Mouse (Mus musculus) kidney, postnatal 4 days (tissue): ENCODE results near the gene Slc16a11.
A peak's percentile ranks its signal among the peaks of the same experiment; 100 is the strongest.
"Not testable (repeated sequence)": the region's sequence is repeated elsewhere in the genome, so short reads cannot be mapped to it uniquely, and the experiment has no call there.

Source experiments
- DNase-seq, 2 experiments: peaks; one replicate each; pipeline ENCODE4 v3.0.0; 2021; ENCODE audit warnings: mixed read lengths in 2 of 2

The Slc16a11 gene

DNA sequence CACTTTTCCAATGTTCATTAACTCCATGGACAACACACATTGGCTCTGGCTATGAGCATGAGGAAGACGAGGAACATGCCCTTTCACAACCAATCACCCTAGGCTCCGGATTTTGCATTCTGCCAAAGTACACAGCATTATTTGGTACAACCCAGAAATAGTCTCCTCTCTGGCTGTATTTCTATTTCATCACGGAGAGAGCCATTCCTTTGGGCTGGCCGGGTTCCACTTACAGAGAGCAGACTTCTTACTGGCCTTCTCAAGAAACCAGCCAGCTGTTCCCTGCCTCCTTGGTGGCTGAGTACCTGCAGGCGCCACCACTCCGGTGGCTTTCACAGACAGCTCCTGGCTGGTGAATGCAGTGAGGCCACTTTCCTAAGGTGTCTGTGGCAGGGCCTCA is at the start of gene Slc16a11:
Slc16a11 (plus strand) TSS at position 330 of the 400 bp plus-strand sequence.
- DNase-seq = peak; percentile 35 to 43

DNA sequence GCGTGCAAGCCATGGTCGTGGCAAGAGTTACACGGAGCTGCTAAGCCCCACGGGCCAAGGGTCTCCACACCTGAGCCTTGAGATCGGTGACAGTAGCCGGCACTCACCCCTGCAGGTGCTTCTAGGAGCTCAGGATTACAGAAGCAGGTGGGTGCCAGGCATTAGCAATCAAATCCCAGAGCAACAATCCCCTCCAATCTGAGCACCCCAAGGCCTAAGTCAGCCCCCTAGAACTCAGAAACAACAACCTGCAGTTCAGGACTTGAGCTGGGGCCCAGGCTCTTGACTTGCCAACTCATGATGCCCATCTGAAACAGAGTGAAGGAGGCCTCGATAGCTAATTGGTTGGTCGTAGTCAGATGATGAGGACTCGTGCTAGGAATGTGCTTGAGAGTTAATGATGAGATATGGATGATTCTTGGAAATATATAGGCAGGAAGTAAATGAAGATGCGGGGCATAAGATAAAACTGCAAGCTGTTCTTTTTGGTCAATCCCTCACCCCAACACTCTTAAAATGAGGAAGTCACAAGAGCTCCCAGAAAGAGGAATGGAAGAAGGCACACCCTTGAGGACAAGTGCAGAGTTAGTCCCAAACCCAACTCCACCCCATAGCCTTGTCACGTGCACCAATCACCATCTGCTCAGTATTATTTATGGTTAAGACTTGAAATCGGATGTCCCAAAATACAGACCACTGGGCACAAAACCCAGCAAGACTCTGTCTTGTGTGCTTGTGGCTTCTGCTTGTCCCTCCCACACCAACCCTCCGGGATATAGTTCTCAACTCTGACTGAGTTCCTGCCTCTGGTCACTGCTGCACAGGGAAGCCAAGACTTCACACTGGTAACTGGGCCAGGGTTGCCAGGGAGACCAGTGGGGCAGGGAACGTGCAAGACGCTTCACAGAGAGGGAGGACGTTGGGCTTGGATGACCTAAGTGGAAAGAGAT is 46.3 kb upstream of the Slc16a11 start:
- DNase-seq = no peak

DNA sequence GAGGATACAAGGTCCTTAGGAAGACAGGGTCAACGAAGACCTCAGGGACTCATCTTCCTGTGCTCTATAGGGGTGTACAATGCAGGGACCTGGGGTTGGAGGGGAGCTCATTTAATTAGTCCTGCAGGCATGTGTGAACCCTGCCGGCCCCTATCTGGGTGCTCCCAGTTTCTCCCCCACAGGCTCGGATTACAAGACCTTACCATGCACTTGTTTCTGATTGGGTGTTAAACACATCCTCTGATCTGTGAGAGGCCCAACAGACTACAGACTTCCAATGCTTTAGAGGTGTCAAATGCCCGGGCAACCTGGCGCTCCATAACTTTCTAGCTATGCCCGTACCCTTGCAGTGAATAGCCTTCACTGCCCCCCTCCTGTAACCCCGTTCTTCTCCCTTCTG is 44.4 kb upstream of the Slc16a11 start:
- no peak for DNase-seq

DNA sequence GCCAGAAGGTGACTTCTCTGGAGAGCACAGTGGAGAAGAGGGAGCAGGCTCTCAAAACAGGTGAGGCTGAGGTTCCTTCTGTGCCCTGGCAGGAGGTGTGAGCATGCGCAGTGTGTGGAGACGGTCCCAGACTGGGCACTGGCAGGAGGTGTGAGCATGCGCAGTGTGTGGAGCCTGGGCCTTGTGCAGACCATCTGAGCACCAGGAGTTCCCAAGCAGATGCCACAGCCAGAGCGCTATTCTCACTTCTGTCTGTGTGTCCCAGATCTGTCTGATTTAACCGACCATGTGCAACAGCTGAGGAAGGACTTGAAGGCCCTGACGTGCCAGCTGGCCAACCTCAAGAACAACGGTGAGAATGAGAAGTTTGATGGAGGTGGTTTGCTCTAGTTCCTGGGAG is 43.1 kb upstream of the Slc16a11 start:
- not testable (repeated sequence) for DNase-seq

DNA sequence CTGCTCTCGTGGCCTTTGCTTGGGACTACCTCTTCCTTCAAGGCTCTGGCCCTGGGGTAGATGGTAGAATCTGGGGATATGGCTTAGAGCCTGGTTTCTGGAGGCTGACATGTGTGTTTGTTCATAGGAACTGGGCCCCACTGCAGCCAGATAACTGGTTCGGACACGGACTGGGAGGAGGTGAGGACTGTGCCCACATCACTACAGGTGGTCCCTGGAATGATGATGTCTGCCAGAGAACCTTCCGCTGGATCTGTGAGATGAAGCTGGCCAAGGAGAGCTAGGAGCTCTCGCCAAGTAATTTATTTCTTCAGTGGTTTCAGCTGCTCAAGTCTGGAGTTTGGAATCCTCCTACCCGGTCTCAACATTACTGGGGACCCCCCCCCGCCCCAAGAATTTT is 42.3 kb upstream of the Slc16a11 start:
- DNase-seq = no peak

DNA sequence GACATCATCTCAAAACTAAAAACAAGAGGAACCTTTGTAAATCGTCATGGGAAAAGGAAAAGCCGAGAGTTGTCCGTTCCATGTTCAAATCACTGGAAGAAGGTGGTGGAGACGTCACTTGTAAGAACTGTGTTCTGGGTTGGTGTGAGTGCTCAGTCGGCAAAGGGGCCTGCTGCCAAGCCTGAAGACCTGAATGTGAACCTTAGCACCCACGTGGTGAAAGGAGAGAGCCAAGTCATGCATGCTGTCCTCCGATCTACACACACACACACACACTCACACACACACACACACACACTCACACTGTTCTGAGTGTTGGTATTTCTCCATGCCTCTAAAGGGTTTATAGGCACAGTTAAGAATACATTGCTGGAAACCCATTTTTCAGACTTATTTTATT is 41.4 kb upstream of the Slc16a11 start:
- DNase-seq = peak; percentile 12 to 32

DNA sequence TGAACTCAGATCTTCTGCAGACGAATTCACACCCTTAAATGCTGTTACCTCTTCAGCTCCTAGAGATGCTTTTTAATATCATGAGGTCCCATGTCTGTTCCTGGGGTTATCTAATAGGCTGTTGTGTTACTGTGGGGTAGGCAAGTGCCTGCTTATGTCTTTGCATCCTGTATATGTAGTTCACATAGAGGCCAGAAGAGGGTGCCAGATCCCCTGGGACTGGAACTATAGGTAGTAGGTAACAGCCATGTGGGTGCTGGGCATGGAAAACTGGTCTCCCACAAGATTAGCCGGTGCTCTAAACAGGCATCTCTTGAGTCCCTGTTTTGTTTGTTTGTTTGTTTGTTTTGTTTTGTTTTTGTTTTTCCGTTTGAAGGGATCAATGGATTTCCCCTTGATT is 40.7 kb upstream of the Slc16a11 start:
- DNase-seq = peak; percentile 19 to 25

DNA sequence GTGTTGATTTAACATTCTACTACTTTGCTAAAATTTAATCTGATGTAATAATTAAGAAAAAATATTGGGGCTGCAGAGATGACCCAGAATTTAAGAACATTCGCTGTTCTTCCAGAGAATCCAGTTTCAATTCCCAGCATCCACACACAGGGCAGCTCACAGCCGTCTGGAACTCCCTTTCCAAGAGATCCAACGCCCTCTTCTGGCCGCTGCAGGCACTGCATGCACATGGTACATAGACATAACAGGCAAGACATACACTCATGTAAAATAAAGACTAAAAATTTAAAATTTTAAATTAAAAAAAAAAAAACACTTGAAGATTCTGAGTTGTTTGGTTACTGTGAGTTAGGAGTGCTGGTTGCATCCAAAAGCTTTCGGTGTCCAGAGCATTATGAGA is 40.3 kb upstream of the Slc16a11 start:
- peak; percentile 13 to 34 for DNase-seq

DNA sequence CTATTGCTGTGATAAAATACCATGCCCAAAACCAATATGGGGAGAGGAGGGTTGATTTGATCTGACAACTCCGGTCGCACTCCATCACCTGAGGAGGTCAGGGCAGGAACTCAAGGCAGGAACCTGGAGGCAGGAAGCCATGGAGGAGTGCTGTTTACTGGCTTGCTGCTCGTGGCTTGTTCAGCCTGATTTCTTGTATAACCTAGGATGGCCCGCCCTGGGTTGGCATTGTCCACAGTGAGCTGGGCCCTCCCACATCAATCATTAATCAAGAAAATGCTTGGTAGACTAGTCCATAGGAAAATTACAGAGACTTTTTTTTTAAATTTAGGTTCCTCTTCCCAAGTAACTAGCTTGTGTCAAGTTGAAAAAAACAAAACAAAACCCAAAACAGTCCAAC is 38.1 kb upstream of the Slc16a11 start:
- DNase-seq = peak in 1 of 2 experiments; percentile 11

DNA sequence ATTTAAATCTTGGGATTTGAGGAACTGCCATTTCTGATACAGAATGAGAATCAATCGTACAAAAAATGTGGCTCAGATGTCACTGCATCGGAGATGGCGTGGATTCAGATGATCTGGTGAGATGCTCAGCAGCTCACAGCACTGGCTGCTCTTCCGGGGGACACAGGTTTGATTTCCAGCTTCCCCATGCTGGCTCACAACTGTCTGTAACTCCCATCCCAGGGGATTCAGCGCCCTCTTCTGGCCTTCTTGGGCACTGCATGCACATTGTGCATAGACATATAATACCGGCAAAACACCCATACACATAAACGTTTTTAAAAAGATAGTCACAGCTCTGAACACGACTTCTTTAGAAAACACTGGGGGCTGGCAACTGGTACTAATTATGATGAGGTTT is 34.9 kb upstream of the Slc16a11 start:
- peak; percentile 39 to 45 for DNase-seq

DNA sequence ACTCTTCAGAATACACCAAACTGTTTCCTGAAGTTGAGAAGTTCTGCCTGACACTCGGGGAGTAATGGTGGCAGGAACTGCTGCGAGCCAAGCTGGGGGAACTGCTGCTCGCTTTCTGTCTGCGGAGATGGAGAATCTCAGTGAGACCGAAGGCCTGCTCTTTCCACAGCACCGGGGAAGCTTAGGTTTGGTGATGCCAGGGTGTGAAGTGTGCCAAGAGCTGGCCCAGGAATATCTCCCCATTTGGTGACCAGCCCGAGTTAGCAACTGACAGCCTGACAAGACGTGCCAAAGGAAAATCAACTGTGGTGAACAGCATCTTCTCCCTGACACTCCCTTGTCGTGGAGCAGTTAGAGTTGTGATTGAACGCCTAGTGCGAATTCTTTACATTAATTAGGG is 34.2 kb upstream of the Slc16a11 start:
- DNase-seq = no peak

DNA sequence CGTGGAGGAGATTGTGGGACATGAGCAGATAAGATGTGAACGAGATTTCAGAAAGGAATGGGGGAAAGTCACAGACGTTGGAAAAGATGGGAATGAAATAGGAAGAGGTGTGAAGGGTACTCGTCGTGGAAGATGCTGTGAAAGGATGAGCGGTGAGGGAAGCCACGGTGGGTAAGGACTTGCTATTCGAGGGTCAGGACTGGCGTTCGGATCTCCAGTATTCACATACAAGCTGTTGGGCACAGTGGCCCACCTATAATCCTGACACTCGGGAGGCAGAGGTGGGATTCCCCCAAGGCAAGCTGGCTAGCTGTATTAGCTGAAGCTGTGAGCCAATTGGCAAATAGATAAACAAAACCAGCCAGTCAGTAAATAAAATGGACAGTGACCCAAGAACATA is 33.8 kb upstream of the Slc16a11 start:
- DNase-seq = no peak

DNA sequence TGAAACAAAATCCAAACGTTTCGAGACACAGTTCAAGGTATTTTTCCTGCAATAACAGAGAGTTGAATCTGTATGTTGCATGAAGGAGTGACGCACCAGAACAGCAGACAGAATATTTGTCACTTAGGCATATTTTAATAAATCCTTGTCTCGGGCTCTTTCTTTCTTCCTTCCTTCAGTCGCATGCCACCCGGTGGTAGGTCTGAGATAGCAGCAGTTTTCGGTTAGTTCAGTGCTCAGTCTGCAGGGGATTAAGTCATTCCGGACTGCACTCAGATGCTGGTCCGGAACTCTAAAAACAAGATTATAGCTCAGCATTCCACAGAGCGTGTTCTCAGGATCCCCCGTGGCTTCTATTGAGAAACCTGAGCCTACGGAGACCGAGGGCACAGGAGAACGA is 33.2 kb upstream of the Slc16a11 start:
- peak; percentile 55 to 57 for DNase-seq

DNA sequence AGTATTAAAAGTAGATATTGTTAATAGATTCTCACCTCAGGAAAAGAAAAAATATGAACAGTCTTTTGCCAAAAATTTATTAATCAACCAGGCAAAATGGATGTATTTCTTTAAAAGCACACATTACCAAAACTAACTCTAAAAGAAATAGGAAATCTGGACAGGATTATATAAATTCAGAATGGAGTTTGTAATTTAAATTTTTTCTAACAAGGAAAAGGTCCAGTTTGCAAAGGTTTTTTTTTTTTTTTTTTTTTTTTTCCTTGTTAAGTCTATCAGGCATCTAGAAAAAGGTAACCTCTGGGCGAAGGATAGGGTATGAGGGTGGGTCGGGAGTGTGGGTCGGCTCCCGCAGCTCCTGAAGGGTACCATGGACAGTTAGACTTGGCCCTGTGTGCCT is 32.1 kb upstream of the Slc16a11 start:
- DNase-seq = no peak

DNA sequence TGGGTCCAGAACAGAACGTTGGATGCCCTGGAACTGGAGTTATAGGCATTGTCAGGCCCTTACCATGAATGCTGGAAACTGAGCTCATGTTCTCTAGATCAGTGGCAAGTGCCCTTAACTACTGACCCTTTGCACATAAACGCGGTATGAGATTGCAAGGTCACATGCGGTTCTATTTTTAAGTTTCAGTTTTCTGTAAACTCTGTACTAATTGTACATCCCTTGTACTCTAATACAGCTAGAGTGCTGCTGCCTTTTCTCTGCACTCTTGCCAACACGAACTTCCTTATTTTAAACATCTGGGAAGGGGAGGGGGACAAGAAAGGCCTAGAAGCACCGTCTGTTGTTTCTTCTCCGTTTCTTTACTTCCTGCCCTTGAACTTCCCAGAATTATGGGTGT is 27.4 kb upstream of the Slc16a11 start:
- DNase-seq = no peak

DNA sequence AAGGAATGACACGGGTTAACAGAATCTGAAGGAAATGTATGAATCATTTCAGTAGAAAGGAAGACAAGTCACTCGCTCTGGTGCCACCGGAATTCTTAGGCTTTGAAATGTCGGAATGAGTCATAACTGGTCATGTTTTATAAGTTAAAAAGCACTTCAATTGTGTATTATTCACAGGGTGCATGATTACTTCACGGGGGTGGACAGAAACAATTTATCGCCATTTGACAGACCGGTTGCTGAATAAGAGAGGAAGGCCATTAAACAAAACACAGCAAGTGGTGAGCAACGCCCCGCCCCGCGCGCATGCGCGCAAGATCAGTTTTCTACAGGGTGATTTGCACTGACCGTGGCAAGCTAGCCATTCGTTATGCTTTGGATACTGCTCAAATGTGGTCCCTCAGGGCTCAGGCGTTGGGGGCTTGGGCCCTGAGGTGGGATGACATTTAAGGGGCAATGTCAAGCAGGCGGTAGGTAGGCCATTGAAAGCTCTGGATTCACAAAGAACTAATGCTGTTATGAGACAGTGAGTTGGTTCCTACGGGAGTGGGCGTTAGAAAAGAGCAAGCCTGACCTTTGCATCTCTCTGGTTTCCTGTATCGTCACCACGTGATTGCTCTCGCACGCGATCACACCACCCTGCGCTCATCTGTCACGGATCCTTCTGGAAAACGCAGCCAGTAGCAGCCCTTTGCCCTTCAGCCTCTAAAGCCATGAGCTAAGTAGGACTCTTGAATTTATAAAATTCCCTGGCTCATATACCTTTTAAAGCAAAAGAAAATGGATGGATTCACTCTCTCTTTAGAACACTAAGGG is 23.0 kb upstream of the Slc16a11 start:
- DNase-seq = peak; percentile 41 to 63

DNA sequence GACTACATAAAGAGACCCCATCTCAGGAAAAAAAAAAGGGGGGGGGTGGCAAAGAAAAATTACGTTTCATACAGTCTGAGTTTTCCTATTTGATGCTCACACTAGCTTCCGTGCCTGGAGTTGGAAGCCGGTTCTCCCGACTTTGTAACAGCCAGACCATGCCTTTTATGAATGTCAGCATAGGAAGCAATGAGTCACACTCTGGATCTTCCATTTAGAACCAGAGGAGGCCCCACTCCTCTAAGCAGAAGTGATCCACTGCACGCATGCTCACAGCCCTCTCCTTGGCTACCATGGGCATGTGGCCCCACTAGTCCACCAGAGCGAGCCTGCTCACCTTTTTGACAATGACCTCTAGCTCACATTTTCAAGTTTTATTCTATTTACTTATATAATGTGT is 21.4 kb upstream of the Slc16a11 start:
- DNase-seq = no peak

DNA sequence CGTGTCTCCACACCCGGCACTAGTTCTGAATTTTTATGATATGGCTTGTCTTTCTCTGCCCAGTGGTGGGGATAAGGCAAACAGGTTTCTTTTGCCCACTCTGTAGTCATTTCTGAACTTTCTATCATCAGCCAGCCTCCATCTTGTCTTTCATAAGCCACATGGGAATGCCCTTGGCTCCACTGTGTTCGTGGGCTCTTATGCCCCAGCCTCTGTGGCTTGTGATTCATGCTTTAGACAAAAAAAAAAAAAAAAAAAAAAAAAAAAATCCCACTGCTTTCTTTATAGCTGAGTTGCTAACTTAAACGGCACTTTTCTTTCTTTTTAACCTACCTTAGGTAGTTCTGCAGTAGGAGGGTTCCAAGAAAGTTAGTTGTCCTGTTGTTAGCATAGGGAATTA is 20.4 kb upstream of the Slc16a11 start:
- no peak for DNase-seq

DNA sequence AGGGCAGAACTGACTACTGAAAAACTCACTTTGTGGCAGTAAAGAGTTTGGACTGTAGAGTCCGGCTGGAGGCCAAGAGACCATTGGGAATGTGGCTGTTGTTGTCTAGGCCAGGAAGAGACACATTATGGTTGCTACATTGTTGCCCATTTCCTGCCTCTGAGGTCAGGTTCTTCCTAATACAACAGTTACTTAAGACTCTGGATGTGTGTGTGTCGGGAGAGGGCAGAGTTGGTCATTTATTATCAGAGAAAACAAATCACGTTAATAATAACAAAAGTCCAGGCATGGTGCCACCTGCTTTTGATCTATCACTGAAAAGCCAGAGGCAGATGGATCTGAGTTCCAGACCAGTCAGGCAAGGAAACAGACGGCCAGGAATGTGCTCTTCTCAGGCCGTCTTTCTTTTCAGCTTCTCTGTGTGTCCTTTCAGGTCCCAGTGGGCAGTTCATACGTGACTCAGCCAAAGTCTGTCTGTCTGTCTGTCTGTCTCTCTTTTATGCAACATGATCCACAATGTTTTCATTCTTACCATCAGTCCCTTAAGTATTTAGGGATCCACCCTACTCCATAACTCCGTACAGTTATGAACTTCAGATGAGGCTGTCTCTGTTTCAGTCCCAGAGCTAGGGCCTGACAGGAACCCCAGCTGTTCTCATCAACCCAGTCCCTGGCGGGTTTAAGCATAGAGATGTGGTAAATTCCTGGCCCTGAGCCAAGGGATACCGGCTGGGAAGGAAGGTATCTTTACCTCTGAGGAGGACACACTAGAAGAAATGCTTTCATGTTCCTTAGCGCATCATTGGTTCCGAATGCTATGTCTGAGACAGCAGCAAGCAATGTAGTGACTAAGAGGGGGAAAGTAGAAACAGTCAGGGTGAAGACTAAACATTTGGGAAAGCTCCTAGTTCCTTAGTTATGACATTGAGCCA is 18.9 kb upstream of the Slc16a11 start:
- no peak for DNase-seq

DNA sequence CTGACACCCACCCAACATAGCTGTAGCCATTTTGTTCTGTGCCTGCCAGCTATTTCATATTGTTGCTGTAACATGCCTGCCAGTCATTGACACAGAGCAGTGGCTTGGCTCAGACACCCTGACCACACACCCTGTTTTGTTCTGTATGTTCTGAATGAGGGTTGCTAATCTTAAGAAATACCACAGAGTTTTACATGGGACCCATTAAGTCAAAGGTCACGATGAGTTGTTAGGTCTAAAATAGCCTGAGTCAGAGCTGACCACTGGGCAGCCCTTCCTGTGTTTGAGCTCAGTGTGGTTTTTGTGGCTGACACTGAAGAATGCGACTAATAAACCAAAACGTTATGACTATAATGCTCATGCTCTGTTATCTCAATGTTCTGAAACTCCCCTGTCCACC is 14.2 kb upstream of the Slc16a11 start:
- DNase-seq = no peak

DNA sequence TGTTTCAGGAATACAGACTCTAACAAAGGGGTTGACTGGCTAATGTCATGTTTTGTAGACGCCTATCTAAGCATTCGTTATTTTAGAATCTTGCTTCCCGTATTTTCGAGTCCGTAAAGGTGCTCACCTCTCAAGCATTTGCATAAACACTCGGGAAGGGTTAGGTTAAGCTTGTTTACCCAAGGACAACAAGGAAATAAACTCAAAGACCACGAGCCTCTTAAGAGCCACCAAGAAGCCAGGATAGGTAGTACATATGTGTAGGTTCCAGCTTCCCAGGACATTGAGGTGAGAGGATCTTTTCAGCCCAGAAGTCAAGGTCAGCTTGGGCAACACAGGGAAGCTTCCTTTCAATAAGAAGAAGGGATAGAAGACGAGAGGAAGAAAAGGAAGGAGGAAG is 13.4 kb upstream of the Slc16a11 start:
- no peak for DNase-seq

DNA sequence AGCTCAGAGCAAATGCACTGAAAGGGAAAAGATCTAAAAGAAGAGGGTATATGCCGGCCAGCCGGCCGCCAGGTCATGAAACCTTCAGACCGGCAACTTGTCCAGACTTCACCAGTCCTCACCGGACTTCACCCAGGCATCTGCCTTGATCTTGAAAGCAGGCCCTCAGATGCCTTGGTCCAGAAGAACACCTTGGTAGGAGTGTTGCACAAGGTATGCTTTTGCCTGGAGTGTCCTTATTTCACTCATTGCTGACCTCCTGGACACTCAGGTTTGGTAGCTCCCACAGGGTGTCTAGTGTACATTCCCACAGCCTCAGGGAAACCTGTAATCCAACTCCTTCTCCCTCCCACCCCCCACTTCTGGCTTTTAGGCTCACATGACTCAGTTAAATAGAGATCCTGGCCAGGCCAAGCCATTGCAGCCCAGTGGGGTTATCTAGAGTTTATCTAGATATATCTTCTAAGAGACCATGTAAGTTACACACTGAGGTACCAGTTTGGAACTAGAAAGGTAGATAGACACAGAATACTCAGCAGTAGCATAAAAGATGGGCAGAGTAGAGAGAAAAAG is 12.4 kb upstream of the Slc16a11 start:
- peak in 1 of 2 experiments; percentile 22 for DNase-seq
